Mouse (Mus musculus) heart, embryonic 15.5 days (tissue): ENCODE results near the gene Psmd14. TPM values are rescaled to one million over a fixed set of nuclear protein-coding genes. Genes with fewer than 3 reads are reported as not detected.
A peak's percentile ranks its signal among the peaks of the same experiment; 100 is the strongest.

Experiments used
- ATAC-seq: fragments of 200-750 bp; cut with Nextera tagmentation; replicated peaks from 2 replicates; pipeline ENCODE4 v1.8.0; 2017; ENCODE audit warnings: low read depth, moderate TSS enrichment; ENCODE audit not compliant: insufficient number of reproducible peaks, insufficient read depth, low FRiP score
- H3K27ac ChIP-seq: fragments of 300-500 bp; sonication (generic); 2 replicates; pipeline ENCODE4 v1.5.1; 2015; ENCODE audit warnings: mild to moderate bottlenecking, inconsistent platforms
- H3K27me3 ChIP-seq: fragments of 300-500 bp; sonication (generic); 2 replicates; pipeline ENCODE4 v1.6.1; 2015; ENCODE audit warnings: inconsistent platforms
- H3K36me3 ChIP-seq: fragments of 300-500 bp; sonication (generic); 2 replicates; pipeline ENCODE4 v1.6.1; 2015; ENCODE audit warnings: mild to moderate bottlenecking, inconsistent platforms
- H3K4me1 ChIP-seq: fragments of 300-500 bp; sonication (generic); replicated peaks from 2 replicates; pipeline ENCODE4 v1.6.1; 2015; ENCODE audit warnings: inconsistent platforms
- H3K4me2 ChIP-seq: fragments of 300-500 bp; sonication (generic); 2 replicates; pipeline ENCODE4 v1.6.1; 2015; ENCODE audit warnings: inconsistent platforms, mild to moderate bottlenecking, moderate library complexity
- H3K4me3 ChIP-seq: fragments of 300-500 bp; sonication (generic); 2 replicates; pipeline ENCODE4 v1.5.1; 2015; ENCODE audit warnings: mild to moderate bottlenecking, inconsistent platforms
- H3K9ac ChIP-seq: fragments of 300-500 bp; sonication (generic); 2 replicates; pipeline ENCODE4 v1.6.1; 2015; ENCODE audit warnings: mild to moderate bottlenecking, inconsistent platforms
- H3K9me3 ChIP-seq: fragments of 300-500 bp; sonication (generic); replicated peaks from 2 replicates; pipeline ENCODE4 v1.6.1; 2016; ENCODE audit warnings: inconsistent platforms
- WGBS: fragments of 180-500 bp; shearing (Covaris S2); methylation state at CpG from one replicate; pipeline ENCODE4 v1.1.7; 2015; ENCODE audit warnings: mixed read lengths; 5-methylcytosine and 5-hydroxymethylcytosine counted together
- polyA plus RNA-seq: library from polyadenylated mRNA; unstranded; fragments of >200 nt; fragmentation: Nextera tagmentation; extraction: Ambion mirVana; gene quantifications from 2 replicates; pipeline ENCODE4 v1.2.1, GENCODE M21; 2015

The Psmd14 gene
- polyA plus RNA-seq, 1 experiment from 2014 or later = 111 TPM

DNA sequence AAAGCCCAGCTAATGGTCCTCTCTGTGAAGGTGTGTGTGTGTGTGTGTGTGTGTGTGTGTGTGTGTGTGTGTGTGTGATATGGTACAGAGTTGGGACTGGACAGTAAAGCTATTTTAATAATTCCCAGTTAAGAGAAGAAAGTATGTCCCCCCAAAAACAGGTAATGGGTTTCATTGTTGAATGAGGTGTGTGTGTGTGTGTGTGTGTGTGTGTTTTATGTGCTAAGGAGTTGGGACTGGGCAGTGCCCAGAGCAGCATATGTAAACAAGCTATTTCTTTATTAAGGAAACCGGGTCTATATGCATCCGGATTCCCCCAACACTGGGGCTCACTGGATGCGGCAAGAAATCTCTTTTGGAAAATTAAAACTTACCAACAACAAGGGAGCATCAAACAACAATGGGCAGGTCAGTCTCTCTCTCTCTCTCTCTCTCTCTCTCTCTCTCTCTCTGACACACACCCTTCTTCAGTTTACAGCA lies 94.9 kb downstream of the Psmd14 start:
- ATAC-seq = no peak
- Histone ChIP-seq H3K9me3 (no peaks in the 10 kb centered on the region), H3K27ac (no peak overlapping the region), H3K4me1 (peaks cover 24% of the 10 kb centered on the region), H3K27me3 (peaks cover 90% of the 10 kb centered on the region), H3K4me2 (no peak overlapping the region), H3K4me3 (no peak overlapping the region), H3K9ac (no peak overlapping the region), H3K36me3 (no peaks in the 10 kb centered on the region)
- WGBS = 0% methylated on average over 3 of the region's 3 CpGs

DNA sequence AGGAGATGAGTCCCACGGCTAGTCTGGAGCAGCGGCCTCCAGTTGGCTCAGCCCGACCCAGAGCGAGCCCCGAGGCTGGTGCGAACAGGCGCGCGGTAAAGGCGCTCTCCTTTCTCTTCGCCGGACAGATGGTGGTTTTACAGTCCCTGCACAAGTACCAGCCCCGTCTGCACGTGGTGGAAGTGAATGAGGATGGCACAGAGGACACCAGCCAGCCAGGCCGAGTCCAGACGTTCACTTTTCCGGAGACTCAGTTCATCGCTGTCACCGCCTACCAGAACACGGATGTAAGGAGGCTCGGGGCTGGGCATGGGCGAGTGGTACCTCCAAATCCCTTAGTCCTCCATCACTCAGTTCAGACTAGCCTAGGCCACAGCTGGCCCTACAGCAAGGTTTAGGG lies 95.7 kb downstream of the Psmd14 start:
- Histone ChIP-seq H3K9ac (no peak overlapping the region), H3K27ac (no peak overlapping the region), H3K27me3 (peaks cover 90% of the 10 kb centered on the region), H3K9me3 (no peaks in the 10 kb centered on the region), H3K36me3 (no peaks in the 10 kb centered on the region), H3K4me3 (peak overlapping the region; percentile 1; the same call in 1 of the 2 replicates), H3K4me1 (peaks cover 31% of the 10 kb centered on the region), H3K4me2 (peak overlapping the region; percentile 3; the same call in 1 of the 2 replicates)
- no peak for ATAC-seq
- 2% methylated on average over 22 of the region's 22 CpGs for WGBS

DNA sequence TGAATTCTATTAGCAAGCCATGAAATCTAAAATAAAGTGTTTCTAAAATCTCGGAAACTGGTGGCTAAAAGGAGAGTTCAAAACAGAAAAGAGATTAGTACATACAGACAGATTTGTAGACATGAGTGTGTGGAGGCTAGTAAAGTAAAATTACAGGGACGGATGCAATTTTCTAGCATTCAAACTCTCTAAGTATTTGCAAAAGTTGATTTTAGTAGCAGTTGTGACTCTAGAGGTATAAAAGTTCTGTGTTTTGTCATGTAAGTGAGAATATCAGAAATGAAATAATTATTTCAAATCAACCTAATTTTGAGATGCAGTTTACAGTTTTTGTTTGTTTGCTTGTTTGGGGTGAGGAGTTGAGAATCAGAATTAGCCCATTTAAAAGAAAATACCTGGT lies 96.3 kb downstream of the Psmd14 start:
- ATAC-seq = no peak
- 36% methylated on average over 2 of the region's 2 CpGs for WGBS
- H3K4me2 ChIP-seq = no peak overlapping the region

DNA sequence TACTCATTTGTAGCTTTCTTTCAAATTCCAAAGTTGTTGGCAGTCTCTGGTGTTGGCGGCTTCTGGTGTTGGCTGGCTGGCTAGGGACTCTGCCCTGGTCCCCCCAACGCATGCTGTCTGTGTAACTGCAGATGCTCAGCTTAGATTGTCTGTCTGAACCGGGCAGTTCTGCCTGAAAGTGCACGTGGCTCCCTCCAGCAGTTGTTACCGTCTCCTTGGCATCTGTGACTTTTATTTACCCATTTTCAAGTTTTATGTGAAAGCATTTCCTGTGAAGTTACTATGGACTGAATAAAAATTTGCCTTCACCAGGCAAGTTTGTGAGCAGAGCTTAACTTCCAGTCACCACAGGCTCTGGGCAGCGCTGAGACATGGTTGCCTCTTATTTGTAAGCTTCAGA lies 97.3 kb downstream of the Psmd14 start:
- H3K4me1 ChIP-seq = peaks cover 27% of the 10 kb centered on the region
- H3K4me2 ChIP-seq = no peak overlapping the region
- no peaks in the 10 kb centered on the region for H3K36me3 ChIP-seq
- no peak overlapping the region for H3K27ac ChIP-seq
- 3% methylated on average over 6 of the region's 6 CpGs for WGBS
- no peak overlapping the region for H3K4me3 ChIP-seq
- no peak for ATAC-seq
- no peaks in the 10 kb centered on the region for H3K9me3 ChIP-seq
- no peak overlapping the region for H3K9ac ChIP-seq
- H3K27me3 ChIP-seq = peaks cover 90% of the 10 kb centered on the region

More for the DNA sequence above, 96.3 kb downstream of the Psmd14 start:
- Histone ChIP-seq H3K36me3 (no peaks in the 10 kb centered on the region), H3K4me1 (peaks cover 35% of the 10 kb centered on the region), H3K27me3 (peaks cover 89% of the 10 kb centered on the region), H3K27ac (no peak overlapping the region), H3K9ac (no peak overlapping the region), H3K4me3 (no peak overlapping the region), H3K9me3 (no peaks in the 10 kb centered on the region)

DNA sequence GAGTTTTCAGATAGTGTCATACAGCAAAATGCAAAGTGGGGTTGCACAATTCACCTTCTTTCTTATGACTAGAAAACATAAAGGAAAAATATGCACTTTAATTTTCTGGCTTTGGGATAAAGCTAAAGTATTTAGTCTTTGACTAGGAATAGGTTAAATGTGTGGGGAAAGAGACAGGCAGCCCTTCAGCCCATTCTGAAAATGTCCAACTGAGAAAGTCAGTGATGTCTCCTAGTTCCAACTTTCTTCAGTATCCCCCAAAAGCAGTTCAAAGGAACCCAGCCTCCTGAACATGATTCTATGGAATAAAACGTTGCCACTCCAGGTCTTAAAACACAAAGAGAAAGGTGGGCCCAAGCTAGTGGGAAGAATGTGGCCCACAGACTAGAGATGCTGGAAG lies 97.9 kb downstream of the Psmd14 start:
- no peak overlapping the region for H3K4me2 ChIP-seq
- peaks cover 24% of the 10 kb centered on the region for H3K4me1 ChIP-seq
- H3K4me3 ChIP-seq = no peak overlapping the region
- WGBS = 7% methylated on average over 1 of the region's 1 CpGs
- H3K36me3 ChIP-seq = no peaks in the 10 kb centered on the region
- ATAC-seq = no peak
- peaks cover 91% of the 10 kb centered on the region for H3K27me3 ChIP-seq
- no peaks in the 10 kb centered on the region for H3K9me3 ChIP-seq
- no peak overlapping the region for H3K9ac ChIP-seq
- no peak overlapping the region for H3K27ac ChIP-seq

DNA sequence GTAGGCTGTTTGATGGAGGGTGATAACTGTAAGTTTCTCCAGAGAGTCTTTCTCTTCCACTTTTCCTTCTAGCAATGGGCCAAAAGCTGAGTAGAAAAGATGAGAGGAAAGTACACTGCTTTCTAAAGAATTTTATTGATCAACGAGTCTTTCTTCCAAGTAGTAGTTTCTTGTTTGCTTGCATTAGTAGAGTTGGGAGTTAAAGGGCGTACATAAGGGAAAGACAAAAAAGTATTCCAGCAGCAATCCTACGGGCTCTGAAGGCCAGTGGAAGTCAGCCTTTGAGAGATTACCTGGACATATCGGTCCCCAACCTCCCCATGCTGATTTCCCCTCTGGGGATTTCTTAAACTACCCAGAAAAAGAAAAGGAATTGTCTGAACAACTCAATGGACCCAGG lies 99.3 kb downstream of the Psmd14 start:
- peaks cover 24% of the 10 kb centered on the region for H3K4me1 ChIP-seq
- no peak overlapping the region for H3K27ac ChIP-seq
- H3K9ac ChIP-seq = no peak overlapping the region
- WGBS = 56% methylated on average over 4 of the region's 4 CpGs
- peaks cover 89% of the 10 kb centered on the region for H3K27me3 ChIP-seq
- H3K4me2 ChIP-seq = no peak overlapping the region
- no peak overlapping the region for H3K4me3 ChIP-seq
- no peak for ATAC-seq
- H3K36me3 ChIP-seq = no peaks in the 10 kb centered on the region
- H3K9me3 ChIP-seq = no peaks in the 10 kb centered on the region

DNA sequence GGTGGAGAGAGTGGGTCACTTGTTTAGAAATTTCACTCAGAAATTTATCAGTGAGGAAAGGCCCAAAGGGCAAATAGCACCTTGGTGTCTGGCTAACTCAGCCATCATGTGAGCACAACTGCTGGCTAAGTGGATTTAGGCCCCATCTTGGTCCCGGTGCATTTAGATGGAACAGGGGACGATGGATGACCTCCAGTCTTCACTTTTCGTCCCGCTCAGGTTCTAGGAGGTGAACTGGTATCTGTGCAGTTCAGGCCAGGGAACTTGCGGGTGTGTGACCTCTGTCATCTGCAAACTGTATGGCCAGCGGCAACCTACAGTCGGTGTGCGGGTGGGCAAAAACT lies 99.6 kb downstream of the Psmd14 start:
- Histone ChIP-seq H3K9me3 (no peaks in the 10 kb centered on the region), H3K4me1 (peaks cover 27% of the 10 kb centered on the region), H3K4me2 (peak overlapping the region; percentile 96), H3K9ac (no peak overlapping the region), H3K4me3 (peak overlapping the region; percentile 60), H3K27ac (no peak overlapping the region), H3K36me3 (no peaks in the 10 kb centered on the region), H3K27me3 (peaks cover 93% of the 10 kb centered on the region)
- WGBS = 33% methylated on average over 8 of the region's 8 CpGs
- no peak for ATAC-seq

DNA sequence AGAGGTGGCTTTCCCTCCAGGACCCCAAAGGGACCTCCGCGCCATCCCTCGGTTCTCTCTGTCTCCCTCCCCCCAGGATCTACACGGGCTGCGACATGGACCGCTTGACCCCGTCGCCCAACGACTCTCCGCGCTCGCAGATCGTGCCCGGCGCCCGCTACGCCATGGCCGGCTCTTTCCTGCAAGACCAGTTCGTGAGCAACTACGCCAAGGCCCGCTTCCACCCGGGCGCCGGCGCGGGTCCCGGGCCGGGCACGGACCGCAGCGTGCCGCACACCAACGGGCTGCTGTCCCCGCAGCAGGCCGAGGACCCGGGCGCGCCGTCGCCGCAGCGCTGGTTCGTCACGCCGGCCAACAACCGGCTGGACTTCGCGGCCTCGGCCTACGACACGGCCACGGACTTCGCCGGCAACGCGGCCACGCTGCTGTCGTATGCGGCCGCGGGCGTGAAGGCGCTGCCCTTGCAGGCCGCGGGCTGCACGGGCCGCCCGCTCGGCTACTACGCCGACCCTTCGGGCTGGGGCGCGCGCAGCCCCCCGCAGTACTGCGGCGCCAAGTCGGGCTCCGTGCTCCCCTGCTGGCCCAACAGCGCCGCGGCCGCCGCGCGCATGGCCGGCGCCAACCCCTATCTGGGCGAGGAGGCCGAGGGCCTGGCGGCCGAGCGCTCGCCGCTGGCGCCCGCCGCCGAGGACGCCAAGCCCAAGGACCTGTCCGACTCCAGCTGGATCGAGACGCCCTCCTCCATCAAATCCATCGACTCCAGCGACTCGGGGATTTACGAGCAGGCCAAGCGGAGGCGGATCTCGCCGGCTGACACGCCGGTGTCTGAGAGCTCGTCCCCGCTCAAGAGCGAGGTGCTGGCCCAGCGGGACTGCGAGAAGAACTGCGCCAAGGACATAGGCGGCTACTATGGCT lies 100.3 kb downstream of the Psmd14 start:
- H3K4me2 ChIP-seq = peak overlapping the region; percentile 96
- H3K9ac ChIP-seq = peak overlapping the region; percentile 60
- peak overlapping the region; percentile 60 for H3K4me3 ChIP-seq
- no peak overlapping the region for H3K27ac ChIP-seq
- no peaks in the 10 kb centered on the region for H3K9me3 ChIP-seq
- peaks cover 94% of the 10 kb centered on the region for H3K27me3 ChIP-seq
- H3K36me3 ChIP-seq = no peaks in the 10 kb centered on the region
- peaks cover 27% of the 10 kb centered on the region for H3K4me1 ChIP-seq
- 1% methylated on average over 121 of the region's 121 CpGs for WGBS
- peak; percentile 81 for ATAC-seq

DNA sequence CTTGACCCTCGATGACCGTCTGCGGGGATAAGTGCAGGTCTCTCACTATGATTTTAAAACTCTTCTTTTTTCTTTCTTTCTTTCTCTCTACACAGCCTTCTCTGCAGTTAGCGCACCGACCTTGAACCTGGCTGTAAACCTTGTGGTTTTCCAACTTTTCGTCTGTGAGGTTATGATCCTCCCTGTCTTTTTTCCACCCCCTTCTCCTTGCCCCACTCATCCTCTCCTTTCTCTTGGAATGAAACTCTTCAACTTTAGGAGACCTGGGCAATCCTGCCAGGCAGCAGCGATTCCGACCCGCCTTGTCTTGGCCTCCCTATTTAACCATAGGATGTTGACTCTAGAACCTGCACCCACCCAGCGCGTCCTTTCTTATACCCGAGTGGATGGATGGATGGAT lies 101.0 kb downstream of the Psmd14 start:
- H3K27ac ChIP-seq = no peak overlapping the region
- WGBS = 8% methylated on average over 12 of the region's 12 CpGs

DNA sequence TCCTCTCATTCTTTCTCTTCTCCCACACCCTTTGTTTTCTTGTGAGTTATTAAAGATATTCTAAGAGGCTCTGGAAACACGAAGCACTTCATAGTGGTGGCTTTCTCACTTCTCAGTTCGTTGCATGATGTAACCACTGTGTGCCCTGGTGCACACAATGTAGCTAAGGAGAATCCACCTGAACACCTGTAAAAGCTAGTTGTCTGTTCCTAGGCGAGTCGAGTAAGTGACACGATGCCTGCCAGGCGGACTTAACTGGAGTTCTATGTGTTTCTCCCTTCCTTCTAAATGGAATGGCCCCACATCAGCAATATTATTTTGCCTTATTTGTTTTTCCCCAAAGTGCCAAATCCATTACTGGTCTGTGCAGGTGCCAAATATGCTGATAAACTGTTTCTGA lies 101.6 kb downstream of the Psmd14 start:
- WGBS = 16% methylated on average over 6 of the region's 6 CpGs
- Histone ChIP-seq H3K4me3 (no peak overlapping the region), H3K9me3 (no peaks in the 10 kb centered on the region), H3K27me3 (peaks cover 92% of the 10 kb centered on the region), H3K36me3 (no peaks in the 10 kb centered on the region), H3K4me1 (peaks cover 25% of the 10 kb centered on the region), H3K27ac (no peak overlapping the region), H3K4me2 (no peak overlapping the region), H3K9ac (no peak overlapping the region)
- no peak for ATAC-seq

More for the DNA sequence above, 101.0 kb downstream of the Psmd14 start:
- peaks cover 91% of the 10 kb centered on the region for H3K27me3 ChIP-seq
- peaks cover 25% of the 10 kb centered on the region for H3K4me1 ChIP-seq
- no peaks in the 10 kb centered on the region for H3K9me3 ChIP-seq
- peak overlapping the region; percentile 60; the same call in 1 of the 2 replicates for H3K9ac ChIP-seq
- ATAC-seq = no peak
- no peaks in the 10 kb centered on the region for H3K36me3 ChIP-seq
- H3K4me3 ChIP-seq = peak overlapping the region; percentile 60
- H3K4me2 ChIP-seq = peak overlapping the region; percentile 96

DNA sequence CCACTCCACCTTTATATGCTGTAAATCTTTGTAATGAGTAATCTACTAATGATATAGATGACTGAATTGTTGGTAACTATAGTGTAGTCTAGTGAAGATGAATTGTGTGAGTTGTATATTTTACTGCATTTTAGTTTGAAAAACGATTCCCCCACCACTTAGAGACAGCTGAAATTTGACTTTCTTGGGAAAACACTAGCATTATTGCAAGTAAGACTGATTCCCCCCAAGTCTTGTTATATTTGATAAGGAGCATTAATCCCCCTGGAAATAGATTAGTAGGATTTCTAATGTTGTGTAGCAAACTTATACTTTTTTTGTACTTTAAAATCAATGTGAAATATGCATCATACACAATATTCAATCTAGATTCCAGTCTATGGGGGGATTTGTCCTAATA lies 102.0 kb downstream of the Psmd14 start:
- peaks cover 90% of the 10 kb centered on the region for H3K27me3 ChIP-seq
- no peaks in the 10 kb centered on the region for H3K9me3 ChIP-seq
- H3K4me1 ChIP-seq = peaks cover 25% of the 10 kb centered on the region
- H3K9ac ChIP-seq = no peak overlapping the region
- H3K36me3 ChIP-seq = no peaks in the 10 kb centered on the region
- H3K4me2 ChIP-seq = no peak overlapping the region
- 24% methylated on average over 1 of the region's 1 CpGs for WGBS
- no peak for ATAC-seq
- H3K27ac ChIP-seq = no peak overlapping the region
- H3K4me3 ChIP-seq = no peak overlapping the region
